Mouse (Mus musculus): ENCODE results near the gene Rhbdd1. TPM values are rescaled to one million over a fixed set of nuclear protein-coding genes. Genes with fewer than 3 reads are reported as not detected.

The Rhbdd1 gene
- polyA plus RNA-seq, 1 experiment from 2014 or later, result 5.9 TPM

GRCm38 (mm10) chr1:82395371-82395770, 79.1 kb downstream of the Rhbdd1 start:
- Histone ChIP-seq H3K4me2 (ENCODE audit: low read depth, low read length) (no peak overlapping the region), H3K27ac (ENCODE audit: low read depth) (no peak overlapping the region), H3K9ac (replicated peaks) (no peak overlapping the region), H3K36me3 (replicated peaks; ENCODE audit: insufficient read depth, low read length) (no peaks in the 10 kb centered on the region), H3K9me3 (ENCODE audit: low read length) (no peaks in the 10 kb centered on the region), H3K4me3 (ENCODE audit: low read depth, low read length) (no peak overlapping the region), H3K4me1 (ENCODE audit: insufficient read depth) (no peaks in the 10 kb centered on the region), H3K27me3 (ENCODE audit: insufficient read depth, low read length) (no peaks in the 10 kb centered on the region)
- WGBS (ENCODE audit: insufficient replicate concordance), result 71% methylated on average over 4 of the region's 4 CpGs
- TF ChIP-seq EP300 (IDR thresholded peaks at IDR 0.05; ENCODE audit: low read depth), result no peak
- no peak for TF ChIP-seq CTCF (IDR thresholded peaks at IDR 0.05; ENCODE audit: low read depth)
- DNase-seq (no peak), ATAC-seq (no peak)

GRCm38 (mm10) chr1:82407786-82408185, 91.5 kb downstream of the Rhbdd1 start:
- H3K4me3 ChIP-seq (ENCODE audit: low read depth, low read length), result no peak overlapping the region
- WGBS (ENCODE audit: insufficient replicate concordance), result 75% methylated on average over 3 of the region's 3 CpGs
- TF ChIP-seq EP300 (IDR thresholded peaks at IDR 0.05; ENCODE audit: low read depth) (no peak), CTCF (IDR thresholded peaks at IDR 0.05; ENCODE audit: low read depth) (no peak)
- no peaks in the 10 kb centered on the region for H3K9me3 ChIP-seq (ENCODE audit: low read length)
- no peaks in the 10 kb centered on the region for H3K27me3 ChIP-seq (ENCODE audit: insufficient read depth, low read length)
- DNase-seq (no peak), ATAC-seq (no peak)
- no peak overlapping the region for H3K4me2 ChIP-seq (ENCODE audit: low read depth, low read length)
- H3K36me3 ChIP-seq (replicated peaks; ENCODE audit: insufficient read depth, low read length), result no peaks in the 10 kb centered on the region
- no peak overlapping the region for H3K9ac ChIP-seq (replicated peaks)
- H3K27ac ChIP-seq (ENCODE audit: low read depth), result no peak overlapping the region
- H3K4me1 ChIP-seq (ENCODE audit: insufficient read depth), result no peaks in the 10 kb centered on the region

- H3K4me1 ChIP-seq (ENCODE audit: insufficient read depth), result no peaks in the 10 kb centered on the region
- no peak for TF ChIP-seq CTCF (IDR thresholded peaks at IDR 0.05; ENCODE audit: low read depth)
- TF ChIP-seq EP300 (IDR thresholded peaks at IDR 0.05; ENCODE audit: low read depth), result no peak
- H3K4me2 ChIP-seq (ENCODE audit: low read depth, low read length), result no peak overlapping the region
- H3K36me3 ChIP-seq (replicated peaks; ENCODE audit: insufficient read depth, low read length), result no peaks in the 10 kb centered on the region
- no peak overlapping the region for H3K4me3 ChIP-seq (ENCODE audit: low read depth, low read length)
- no peak overlapping the region for H3K9ac ChIP-seq (replicated peaks)
- WGBS (ENCODE audit: insufficient replicate concordance), result 87% methylated on average over 9 of the region's 9 CpGs
- ATAC-seq, result no peak
- DNase-seq, result no peak
- H3K27me3 ChIP-seq (ENCODE audit: insufficient read depth, low read length), result no peaks in the 10 kb centered on the region
- no peaks in the 10 kb centered on the region for H3K9me3 ChIP-seq (ENCODE audit: low read length)
- no peak overlapping the region for H3K27ac ChIP-seq (ENCODE audit: low read depth)
These were observed 93.0 kb downstream of the Rhbdd1 start for GRCm38 (mm10) chr1:82409271-82409670.

- DNase-seq, result no peak
- H3K4me2 ChIP-seq (ENCODE audit: low read depth, low read length), result no peak overlapping the region
These were observed 94.3 kb downstream of the Rhbdd1 start for GRCm38 (mm10) chr1:82410548-82410947.

GRCm38 (mm10) chr1:82411521-82411920, 95.3 kb downstream of the Rhbdd1 start:
- H3K4me3 ChIP-seq (ENCODE audit: low read depth, low read length), result no peak overlapping the region
- no peak for ATAC-seq
- no peaks in the 10 kb centered on the region for H3K9me3 ChIP-seq (ENCODE audit: low read length)
- H3K36me3 ChIP-seq (replicated peaks; ENCODE audit: insufficient read depth, low read length), result no peaks in the 10 kb centered on the region
- no peaks in the 10 kb centered on the region for H3K27me3 ChIP-seq (ENCODE audit: insufficient read depth, low read length)
- H3K4me1 ChIP-seq (ENCODE audit: insufficient read depth), result no peaks in the 10 kb centered on the region
- H3K27ac ChIP-seq (ENCODE audit: low read depth), result no peak overlapping the region
- TF ChIP-seq CTCF (IDR thresholded peaks at IDR 0.05; ENCODE audit: low read depth) (no peak), EP300 (IDR thresholded peaks at IDR 0.05; ENCODE audit: low read depth) (no peak)
- H3K4me2 ChIP-seq (ENCODE audit: low read depth, low read length), result no peak overlapping the region
- 78% methylated on average over 5 of the region's 5 CpGs for WGBS (ENCODE audit: insufficient replicate concordance)
- H3K9ac ChIP-seq (replicated peaks), result no peak overlapping the region
- no peak for DNase-seq

More at GRCm38 (mm10) chr1:82410548-82410947, 94.3 kb downstream of the Rhbdd1 start:
- no peak for TF ChIP-seq CTCF (IDR thresholded peaks at IDR 0.05; ENCODE audit: low read depth)
- no peak for TF ChIP-seq EP300 (IDR thresholded peaks at IDR 0.05; ENCODE audit: low read depth)
- ATAC-seq, result no peak
- Histone ChIP-seq H3K4me3 (ENCODE audit: low read depth, low read length) (no peak overlapping the region), H3K27me3 (ENCODE audit: insufficient read depth, low read length) (no peaks in the 10 kb centered on the region), H3K36me3 (replicated peaks; ENCODE audit: insufficient read depth, low read length) (no peaks in the 10 kb centered on the region), H3K27ac (ENCODE audit: low read depth) (no peak overlapping the region), H3K4me1 (ENCODE audit: insufficient read depth) (no peaks in the 10 kb centered on the region), H3K9me3 (ENCODE audit: low read length) (no peaks in the 10 kb centered on the region), H3K9ac (replicated peaks) (no peak overlapping the region)
- 68% methylated on average over 3 of the region's 3 CpGs for WGBS (ENCODE audit: insufficient replicate concordance)

- Histone ChIP-seq H3K4me1 (ENCODE audit: insufficient read depth) (no peaks in the 10 kb centered on the region), H3K4me3 (ENCODE audit: low read depth, low read length) (no peak overlapping the region), H3K9ac (replicated peaks) (no peak overlapping the region), H3K27ac (ENCODE audit: low read depth) (no peak overlapping the region), H3K9me3 (ENCODE audit: low read length) (no peaks in the 10 kb centered on the region), H3K27me3 (ENCODE audit: insufficient read depth, low read length) (no peaks in the 10 kb centered on the region), H3K4me2 (ENCODE audit: low read depth, low read length) (no peak overlapping the region), H3K36me3 (replicated peaks; ENCODE audit: insufficient read depth, low read length) (no peaks in the 10 kb centered on the region)
- WGBS (ENCODE audit: insufficient replicate concordance), result 47% methylated on average over 4 of the region's 4 CpGs
- ATAC-seq (no peak), DNase-seq (no peak)
- TF ChIP-seq CTCF (IDR thresholded peaks at IDR 0.05; ENCODE audit: low read depth) (no peak), EP300 (IDR thresholded peaks at IDR 0.05; ENCODE audit: low read depth) (no peak)
These were observed 95.8 kb downstream of the Rhbdd1 start for GRCm38 (mm10) chr1:82412085-82412484.
